Mouse (Mus musculus) frontal cortex, postnatal 14 days (tissue): ENCODE data around the gene Gm21981.
"Not testable (repeated sequence)": the region's sequence is repeated elsewhere in the genome, so short reads cannot be mapped to it uniquely, and the experiment has no call there.

Experiments
- DNase-seq, 2 experiments: peaks; one replicate each; pipeline ENCODE4 v3.0.0; 2022; ENCODE audit warnings: low spot score in 2 of 2

Gene Gm21981

GRCm38 (mm10) chr17:47664474-47664873 lies 29.8 kb downstream of the Gm21981 start:
- no peak for DNase-seq

GRCm38 (mm10) chr17:47663009-47663713 lies 31.1 kb downstream of the Gm21981 start:
- no peak for DNase-seq

- DNase-seq = no peak
Measured at GRCm38 (mm10) chr17:47658741-47659243, 35.5 kb downstream of the Gm21981 start.

GRCm38 (mm10) chr17:47657901-47658300 lies 36.4 kb downstream of the Gm21981 start:
- no peak for DNase-seq

- no peak for DNase-seq
Measured at GRCm38 (mm10) chr17:47655697-47656096, 38.6 kb downstream of the Gm21981 start.

GRCm38 (mm10) chr17:47654346-47654745 lies 39.9 kb downstream of the Gm21981 start:
- not testable (repeated sequence) for DNase-seq

- no peak for DNase-seq
Measured at GRCm38 (mm10) chr17:47651953-47652352, 42.3 kb downstream of the Gm21981 start.

GRCm38 (mm10) chr17:47648966-47649365 lies 45.3 kb downstream of the Gm21981 start:
- DNase-seq = no peak

GRCm38 (mm10) chr17:47646683-47647082 lies 47.6 kb downstream of the Gm21981 start:
- peak; percentile 40 to 44 for DNase-seq

GRCm38 (mm10) chr17:47642992-47643391 lies 51.3 kb downstream of the Gm21981 start:
- no peak for DNase-seq
